Mouse (Mus musculus): ENCODE measurements around the gene Ino80e. TPM values are rescaled to one million over a fixed set of nuclear protein-coding genes. Genes with fewer than 3 reads are reported as not detected.

Gene Ino80e
- total and polyA plus RNA-seq, 3 experiments = 93.0 to 476 (median 189) TPM

- peaks cover 9 to 18% of the 10 kb centered on the region in 2 experiments for H3K36me3 ChIP-seq (ENCODE audit: control insufficient read depth in 1 of 2, insufficient read depth in 2 of 2, low read length in 2 of 2)
- peaks cover 31% of the 10 kb centered on the region for H3K79me2 ChIP-seq (ENCODE audit: control insufficient read depth, insufficient read depth, low read length, poor library complexity)
- no peaks in the 10 kb centered on the region for H3K9me3 ChIP-seq (replicated peaks; ENCODE audit: insufficient read depth, low read length)
- H3K27ac ChIP-seq (ENCODE audit: control insufficient read depth, low read depth, low read length) = no peak overlapping the region
- TF ChIP-seq ZMIZ1 (IDR thresholded peaks at IDR 0.05; ENCODE audit: low read depth, low read length) (no peak), E2F4 (IDR thresholded peaks at IDR 0.05; ENCODE audit: borderline replicate concordance, low read depth, low read length) (no peak), MAX (IDR thresholded peaks at IDR 0.05; ENCODE audit: low read length) (no peak), BHLHE40 (IDR thresholded peaks at IDR 0.05; ENCODE audit: borderline replicate concordance, low read depth, low read length) (no peak), MAZ (IDR thresholded peaks at IDR 0.05; ENCODE audit: low read depth, low read length) (no peak), ELF1 (IDR thresholded peaks at IDR 0.05; ENCODE audit: low read depth, low read length) (no peak), MXI1 (IDR thresholded peaks at IDR 0.05; ENCODE audit: low read depth, low read length) (no peak)
- H3K4me1 ChIP-seq (ENCODE audit: control insufficient read depth in 1 of 2, insufficient read depth in 2 of 2, low read length in 2 of 2) = peaks cover 0 to 27% of the 10 kb centered on the region in 2 experiments; a peak in 3 of 4 replicates
- no peak for DNase-seq (ENCODE audit: low read depth, low spot score)
- no peaks in the 10 kb centered on the region for H3K27me3 ChIP-seq (ENCODE audit: control insufficient read depth in 1 of 2, insufficient read depth in 2 of 2, low read length in 2 of 2)
- H3K9ac ChIP-seq (ENCODE audit: control insufficient read depth, low read depth, low read length, poor library complexity, severe bottlenecking) = no peak overlapping the region
- H3K4me3 ChIP-seq (ENCODE audit: control insufficient read depth in 1 of 2, insufficient read depth in 1 of 2, low read depth in 2 of 2, low read length in 2 of 2) = no peak overlapping the region
These were observed 18.9 kb upstream of the Ino80e start for GRCm38 (mm10) chr7:126881040-126881439.

GRCm38 (mm10) chr7:126877239-126877638 is 15.1 kb upstream of the Ino80e start:
- Histone ChIP-seq H3K27ac (ENCODE audit: control insufficient read depth, low read depth, low read length) (no peak overlapping the region), H3K9ac (ENCODE audit: control insufficient read depth, low read depth, low read length, poor library complexity, severe bottlenecking) (no peak overlapping the region), H3K9me3 (replicated peaks; ENCODE audit: insufficient read depth, low read length) (no peaks in the 10 kb centered on the region), H3K27me3 (ENCODE audit: control insufficient read depth in 1 of 2, insufficient read depth in 2 of 2, low read length in 2 of 2) (no peaks in the 10 kb centered on the region), H3K4me1 (ENCODE audit: control insufficient read depth in 1 of 2, insufficient read depth in 2 of 2, low read length in 2 of 2) (peaks cover 0 to 5% of the 10 kb centered on the region in 2 experiments; a peak in 1 of 4 replicates), H3K4me3 (ENCODE audit: control insufficient read depth in 1 of 2, insufficient read depth in 1 of 2, low read depth in 2 of 2, low read length in 2 of 2) (no peak overlapping the region), H3K79me2 (ENCODE audit: control insufficient read depth, insufficient read depth, low read length, poor library complexity) (peaks cover 10% of the 10 kb centered on the region), H3K36me3 (ENCODE audit: control insufficient read depth in 1 of 2, insufficient read depth in 2 of 2, low read length in 2 of 2) (peaks cover 9 to 21% of the 10 kb centered on the region in 2 experiments)
- TF ChIP-seq NELFE (IDR thresholded peaks at IDR 0.05; ENCODE audit: low read depth, low read length) (no peak), MAFK (IDR thresholded peaks at IDR 0.05; ENCODE audit: borderline replicate concordance, low read depth, low read length) (no peak), GABPA (IDR thresholded peaks at IDR 0.05; ENCODE audit: low read depth, low read length) (no peak), SIN3A (IDR thresholded peaks at IDR 0.05; ENCODE audit: low read length) (no peak), CHD2 (IDR thresholded peaks at IDR 0.05; ENCODE audit: low read length) (no peak), ZKSCAN1 (IDR thresholded peaks at IDR 0.05; ENCODE audit: low read depth, low read length) (no peak), POLR2AphosphoS5 (IDR thresholded peaks at IDR 0.05; ENCODE audit: borderline replicate concordance, low read depth, low read length) (no peak), GATA1 (IDR thresholded peaks at IDR 0.05; ENCODE audit: low read depth, low read length) (no peak), KAT2A (conservative IDR thresholded peaks at IDR 0.05; ENCODE audit: low read depth, low read length) (no peak), CHD1 (IDR thresholded peaks at IDR 0.05; ENCODE audit: low read depth, low read length) (no peak), USF2 (IDR thresholded peaks at IDR 0.05; ENCODE audit: borderline replicate concordance in 1 of 2, insufficient read depth in 1 of 2, low read depth in 1 of 2, low read length in 2 of 2) (no peak), HCFC1 (IDR thresholded peaks at IDR 0.05; ENCODE audit: low read depth, low read length) (no peak), UBTF (IDR thresholded peaks at IDR 0.05; ENCODE audit: borderline replicate concordance, insufficient read depth, low read depth, low read length) (no peak), TAL1 (IDR thresholded peaks at IDR 0.05; ENCODE audit: low read length) (no peak), E2F4 (IDR thresholded peaks at IDR 0.05; ENCODE audit: borderline replicate concordance, low read depth, low read length) (no peak), POLR2AphosphoS2 (IDR thresholded peaks at IDR 0.05; ENCODE audit: low read length) (no peak), RAD21 (IDR thresholded peaks at IDR 0.05; ENCODE audit: low read depth, low read length) (no peak)
- DNase-seq (ENCODE audit: low read depth, low spot score) = no peak
